Mouse (Mus musculus) ovary, adult 18-20 months (tissue): ENCODE results near the gene Prrc2a.

Experiments
- DNase-seq: peaks from one replicate; pipeline ENCODE4 v3.0.0; 2022; ENCODE audit warnings: low spot score, mixed read lengths

The Prrc2a gene

DNA sequence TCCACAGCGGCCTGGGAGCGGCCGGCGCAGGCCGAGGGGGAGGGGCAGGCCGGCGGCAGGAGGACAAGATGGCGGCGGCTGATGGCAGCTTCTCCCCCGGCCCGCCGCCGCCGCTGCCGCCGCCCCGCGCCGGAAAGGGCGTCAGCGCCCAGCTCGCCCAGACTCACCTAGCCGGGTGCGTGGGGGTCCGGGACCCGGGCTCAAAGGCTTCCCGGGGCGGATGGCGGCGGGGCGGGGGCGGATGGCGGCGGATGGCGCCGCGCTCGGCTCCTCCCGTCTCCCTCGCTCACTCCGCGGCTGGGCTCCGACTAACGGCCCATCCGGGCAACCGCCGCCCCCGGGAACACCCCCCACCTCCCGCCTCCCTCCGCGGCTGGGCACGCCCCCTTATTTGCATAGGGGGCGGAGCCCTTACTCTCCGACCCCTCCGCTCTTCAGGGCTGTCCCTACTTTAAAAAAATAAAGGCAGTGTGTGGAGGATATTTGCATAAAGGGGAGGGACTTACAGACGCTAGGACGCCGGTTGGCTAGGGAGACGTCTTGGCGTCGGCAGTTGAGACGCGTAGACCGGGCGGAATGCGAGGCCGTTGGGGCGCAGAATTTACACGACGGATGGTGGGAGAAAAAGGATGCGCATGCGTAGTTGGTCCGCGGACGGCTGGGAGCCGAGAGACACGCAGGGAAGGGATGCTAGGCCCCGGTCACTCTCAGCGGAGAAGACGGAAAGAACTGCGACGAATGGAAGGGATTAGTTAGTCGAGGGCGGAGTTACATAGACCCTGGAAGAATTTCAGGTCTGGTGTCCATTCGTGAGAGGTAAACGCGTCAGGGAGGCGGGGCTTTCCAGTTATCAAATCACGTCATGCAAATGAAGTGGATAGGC is at the start of gene Prrc2a:
Gene Prrc2a, minus strand, starts transcription at position 330 of the 883 bp plus-strand sequence.
- peak; percentile 98 for DNase-seq

DNA sequence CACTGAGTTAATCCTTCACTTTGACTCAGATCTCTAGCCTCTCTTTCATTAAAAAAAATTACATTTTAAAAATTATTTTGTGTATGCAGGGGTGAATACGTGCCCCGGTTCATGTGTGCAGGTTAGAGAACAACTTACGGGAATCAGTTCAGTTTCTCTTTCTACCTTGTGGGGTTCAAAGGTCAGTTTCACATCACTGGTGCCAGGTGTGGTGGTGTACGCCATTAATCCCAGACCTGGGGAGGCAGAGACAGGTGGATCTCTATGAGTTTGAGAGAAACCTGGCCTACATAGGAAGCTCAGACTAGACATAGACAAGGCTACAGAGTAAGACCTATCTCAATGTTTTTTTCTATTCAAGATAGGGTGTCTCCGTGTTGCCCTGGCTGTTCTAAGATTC is 48.4 kb upstream of the Prrc2a start:
- DNase-seq, result no peak

DNA sequence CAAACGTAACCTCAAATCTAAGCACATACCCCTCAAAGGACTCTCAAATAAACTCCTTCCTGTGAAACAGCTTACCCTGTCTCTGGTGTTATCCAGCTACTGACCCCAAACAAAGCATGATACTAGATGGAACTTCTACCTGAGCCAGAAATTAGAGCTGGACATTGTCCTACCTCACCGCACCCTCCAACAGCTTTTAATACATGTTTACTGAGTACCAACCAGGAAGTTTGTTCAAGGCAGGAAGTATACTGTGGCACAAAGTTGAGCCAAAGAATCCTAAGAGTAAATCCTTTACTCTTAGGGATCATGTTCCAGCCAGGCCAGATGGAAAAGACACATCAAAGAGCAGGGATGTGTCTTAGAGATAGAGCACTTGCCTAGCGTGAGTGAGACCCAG is 45.9 kb upstream of the Prrc2a start:
- DNase-seq, result no peak

DNA sequence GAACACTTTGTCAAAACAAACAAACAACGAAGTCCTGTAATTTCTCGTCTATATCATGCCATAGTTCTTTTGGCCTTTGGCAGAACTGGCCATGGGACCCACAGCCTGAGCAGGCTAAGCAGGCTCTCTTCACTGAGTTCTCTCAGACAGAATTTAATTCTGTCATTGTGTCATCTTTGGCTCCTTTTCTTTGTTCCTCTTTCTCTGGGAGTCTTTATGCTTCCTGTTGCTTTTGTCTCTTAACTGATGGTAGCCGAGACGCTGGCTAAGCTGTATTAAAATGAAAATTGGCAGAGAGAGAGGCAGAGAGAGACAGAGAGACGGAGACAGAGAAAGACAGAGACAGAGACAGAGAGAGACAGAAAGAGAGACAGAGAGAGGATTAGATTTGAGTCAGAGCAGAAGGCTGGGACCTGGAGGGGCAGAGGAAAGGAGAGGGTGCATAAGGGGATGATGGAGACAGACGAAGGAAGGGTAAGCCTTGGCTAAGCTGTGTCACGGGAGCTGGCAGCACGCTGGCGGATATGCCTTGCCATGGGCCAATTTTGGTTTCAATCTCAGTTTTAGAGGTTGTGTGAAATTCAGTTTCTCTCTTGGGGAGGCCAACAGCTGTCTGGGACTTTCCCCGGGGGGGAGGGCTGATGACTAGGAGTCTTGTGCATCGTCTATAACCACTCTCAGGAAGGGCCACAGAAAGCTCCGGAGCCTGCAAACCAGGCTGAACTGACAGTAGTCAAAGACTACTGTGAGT is 45.3 kb upstream of the Prrc2a start:
- DNase-seq, result no peak

DNA sequence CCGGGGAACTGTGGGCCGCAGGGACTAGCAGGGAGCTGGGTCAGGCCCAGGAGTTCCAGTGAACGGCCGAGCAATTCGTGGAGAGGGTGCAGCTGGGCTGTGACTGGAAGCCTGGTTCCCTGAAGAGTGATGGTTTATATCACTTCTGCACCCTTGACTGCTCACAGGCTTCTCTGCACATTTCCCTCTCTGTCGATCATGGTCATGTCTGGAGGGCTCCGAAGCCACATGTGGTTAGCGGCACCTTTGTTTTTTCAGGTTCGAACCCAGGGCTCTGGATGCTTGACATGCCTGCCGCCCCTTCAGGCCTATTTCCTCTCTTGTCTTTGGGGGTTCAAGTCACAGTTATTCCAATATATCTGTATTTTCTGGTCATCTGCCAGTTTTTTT is 40.7 kb upstream of the Prrc2a start:
- DNase-seq, result no peak

DNA sequence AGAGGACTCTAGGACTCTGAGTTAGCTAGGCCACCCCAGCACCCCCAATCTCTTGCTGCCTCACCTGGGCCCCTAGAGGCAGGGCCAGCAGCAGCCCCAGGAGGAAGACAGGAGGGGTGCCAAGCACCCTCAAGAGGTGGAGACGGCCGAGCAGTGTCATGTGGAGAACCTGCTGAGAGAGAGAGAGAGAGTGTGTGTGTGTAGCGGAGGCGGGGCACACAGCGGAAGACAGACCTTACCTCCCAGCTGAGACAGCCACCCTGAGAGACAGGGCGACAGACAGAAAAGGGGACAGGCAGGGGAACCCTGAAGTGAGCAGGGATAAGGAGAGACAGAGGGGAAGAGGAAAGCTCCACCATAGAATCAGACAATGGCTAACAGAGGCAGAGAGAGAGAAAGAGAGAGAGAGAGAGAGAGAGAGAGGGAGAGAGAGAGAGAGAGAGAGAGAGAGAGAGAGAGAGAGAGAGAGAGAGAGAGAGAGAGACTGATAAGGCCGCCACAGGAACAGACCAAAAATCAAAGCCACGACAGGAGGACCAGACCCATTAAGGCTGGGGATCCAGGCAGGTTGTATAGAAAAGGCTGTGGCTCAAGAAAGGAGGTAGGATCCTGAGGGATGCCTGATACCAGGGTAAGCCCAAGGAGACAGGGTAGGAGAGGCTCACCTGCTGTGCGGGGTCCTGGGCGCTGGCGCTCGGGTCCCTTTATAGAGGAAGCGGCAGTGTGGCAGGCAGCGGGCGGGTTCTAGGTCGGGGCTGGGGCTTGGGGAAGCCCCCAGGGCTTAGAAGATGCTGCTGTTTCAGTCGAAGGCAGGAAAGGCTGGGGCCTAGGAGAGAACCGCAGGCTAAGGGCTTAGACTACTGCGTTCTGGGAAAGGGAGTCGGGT is 40.0 kb upstream of the Prrc2a start, which contains the start of gene Lta:
Gene Lta, minus strand, starts transcription at position 858 of the 886 bp plus-strand sequence.
- DNase-seq, result no peak

DNA sequence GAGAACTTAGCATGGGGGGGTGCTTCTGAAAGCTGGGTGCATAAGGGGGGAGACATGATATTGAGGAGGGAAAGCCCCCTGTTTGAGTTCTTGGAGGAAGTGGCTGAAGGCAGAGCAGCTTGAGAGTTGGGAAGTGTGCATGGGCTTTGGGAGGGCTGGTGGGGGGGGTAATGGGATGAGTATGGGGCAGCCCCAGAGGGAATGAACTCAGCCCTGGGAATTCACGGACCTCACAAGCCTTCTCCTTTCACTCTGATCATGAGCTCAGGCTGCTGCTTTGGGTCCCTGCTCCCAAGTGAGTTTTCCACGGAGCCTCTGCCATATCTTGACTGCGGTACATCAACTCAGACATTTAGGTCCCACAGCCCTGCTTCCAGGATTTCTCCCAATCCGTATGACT is 37.7 kb upstream of the Prrc2a start:
- no peak for DNase-seq

DNA sequence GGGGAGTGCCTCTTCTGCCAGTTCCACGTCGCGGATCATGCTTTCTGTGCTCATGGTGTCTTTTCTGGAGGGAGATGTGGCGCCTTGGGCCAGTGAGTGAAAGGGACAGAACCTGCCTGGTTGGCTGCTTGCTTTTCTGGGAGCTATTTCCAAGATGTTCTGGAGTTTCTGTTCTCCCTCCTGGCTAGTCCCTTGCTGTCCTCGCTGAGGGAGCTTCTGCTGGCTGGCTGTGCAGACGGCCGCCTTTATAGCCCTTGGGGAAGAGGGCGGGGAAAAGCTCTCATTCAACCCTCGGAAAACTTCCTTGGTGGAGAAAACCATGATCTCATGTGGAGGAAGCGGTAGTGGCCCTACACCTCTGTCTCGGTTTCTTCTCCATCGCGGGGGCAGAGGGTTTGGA is 37.1 kb upstream of the Prrc2a start, which contains the start of gene Tnf:
Gene Tnf, minus strand, starts transcription at position 221 of the 400 bp plus-strand sequence.
- DNase-seq, result no peak

DNA sequence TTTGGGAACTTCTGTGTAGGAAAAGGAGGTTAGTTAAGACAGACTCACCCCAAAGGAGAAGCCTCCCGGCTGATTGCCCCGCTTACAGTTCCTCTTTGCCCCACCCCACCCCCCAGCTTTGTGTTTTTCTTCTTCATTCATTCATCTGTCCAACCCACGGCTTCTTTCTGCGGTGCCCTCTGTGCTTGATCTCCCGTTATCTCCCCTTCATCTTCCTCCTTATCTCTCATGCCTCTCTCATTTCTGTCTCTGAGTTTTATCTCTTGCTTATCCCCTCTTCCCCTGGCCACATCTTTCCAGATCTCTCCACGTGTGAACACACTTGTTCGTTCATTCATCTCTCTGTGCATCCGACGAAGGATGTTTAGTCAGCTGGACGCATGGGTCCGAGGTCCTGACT is 36.4 kb upstream of the Prrc2a start:
- no peak for DNase-seq

DNA sequence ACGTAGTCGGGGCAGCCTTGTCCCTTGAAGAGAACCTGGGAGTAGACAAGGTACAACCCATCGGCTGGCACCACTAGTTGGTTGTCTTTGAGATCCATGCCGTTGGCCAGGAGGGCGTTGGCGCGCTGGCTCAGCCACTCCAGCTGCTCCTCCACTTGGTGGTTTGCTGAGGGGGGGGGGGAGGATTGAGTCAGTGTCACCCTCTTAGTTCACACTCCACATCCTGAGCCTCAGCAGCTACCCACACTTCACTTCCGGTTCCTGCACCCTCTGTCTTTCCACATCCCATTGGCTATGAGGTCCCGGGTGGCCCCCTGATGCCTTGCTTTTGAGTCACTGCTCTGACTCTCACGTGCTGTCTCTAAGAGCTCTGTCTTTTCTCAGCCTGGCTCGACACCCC is 35.7 kb upstream of the Prrc2a start:
- DNase-seq, result no peak

DNA sequence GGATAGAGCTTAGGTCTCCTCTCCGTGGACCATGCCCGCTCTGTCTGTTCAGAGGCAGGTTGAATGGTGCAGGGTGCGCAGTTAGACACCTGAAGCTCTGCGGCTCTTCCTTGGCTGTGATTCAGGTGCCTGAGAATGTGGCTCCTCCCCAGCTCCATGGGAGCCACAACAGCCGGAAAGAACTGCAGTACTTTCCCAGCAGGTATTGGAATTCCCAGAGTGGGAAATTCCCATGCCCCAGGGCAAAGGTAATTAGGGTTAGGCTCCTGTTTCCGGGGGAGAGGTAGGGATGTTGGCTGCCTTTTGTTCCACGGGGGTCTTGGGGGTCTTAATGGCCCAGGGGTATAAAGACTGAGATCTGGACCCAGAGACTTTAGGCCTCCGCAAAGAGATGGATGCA is 34.2 kb upstream of the Prrc2a start:
- DNase-seq, result no peak

DNA sequence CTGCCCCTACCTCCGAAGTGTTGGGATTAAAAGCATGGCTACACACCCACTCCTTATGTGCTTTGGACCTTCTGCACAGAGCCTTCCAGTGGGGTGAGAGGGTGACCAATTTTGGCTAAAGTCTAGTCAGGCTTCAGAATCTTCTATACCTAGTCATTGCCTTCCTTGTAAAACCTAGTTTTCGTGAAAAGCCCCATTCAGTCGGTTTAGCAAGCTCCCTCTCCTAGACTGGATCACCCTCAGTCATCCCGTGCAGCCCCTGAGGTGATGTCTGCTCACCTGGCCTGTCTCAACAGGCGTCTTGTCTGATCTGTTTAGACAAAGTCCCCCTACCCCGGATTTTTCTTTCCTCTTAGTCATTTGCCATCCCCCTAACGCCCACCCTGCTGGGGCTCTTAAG is 33.3 kb upstream of the Prrc2a start:
- DNase-seq, result no peak

DNA sequence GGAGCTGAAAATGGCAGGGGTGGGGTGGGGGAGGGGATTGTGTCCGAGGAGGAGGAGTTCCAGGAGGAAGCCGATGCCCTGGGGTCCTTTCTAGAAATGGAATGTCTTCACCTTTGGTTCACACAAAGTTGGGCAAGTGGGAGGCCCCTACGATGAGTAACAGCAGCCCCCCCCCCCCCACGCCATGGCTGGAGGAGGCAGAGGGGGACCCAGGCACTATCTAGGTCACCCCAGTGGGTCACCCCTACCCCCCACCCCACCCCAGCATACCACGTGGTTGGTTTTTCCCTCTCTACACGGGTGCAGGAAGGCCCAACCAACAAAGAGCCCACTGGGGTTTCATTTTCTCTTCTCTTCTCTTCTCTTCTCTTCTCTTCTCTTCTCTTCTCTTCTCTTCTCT is 32.4 kb upstream of the Prrc2a start:
- no peak for DNase-seq

DNA sequence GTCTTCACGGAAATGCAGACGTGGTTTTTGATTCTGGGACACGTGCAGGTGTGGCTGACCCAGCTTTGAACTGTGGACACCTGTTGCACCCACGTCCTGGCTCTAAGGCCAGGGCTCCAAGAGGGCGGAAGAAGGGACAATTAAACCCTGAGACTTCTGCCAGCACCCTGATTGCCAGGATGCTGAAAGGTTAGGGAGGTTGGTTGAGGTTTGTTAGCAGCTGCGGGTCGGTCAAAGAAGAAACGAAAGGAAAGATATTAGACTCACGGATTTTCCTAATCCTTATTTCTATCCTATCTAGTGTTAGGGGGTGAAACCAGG is 31.6 kb upstream of the Prrc2a start:
- DNase-seq, result no peak

DNA sequence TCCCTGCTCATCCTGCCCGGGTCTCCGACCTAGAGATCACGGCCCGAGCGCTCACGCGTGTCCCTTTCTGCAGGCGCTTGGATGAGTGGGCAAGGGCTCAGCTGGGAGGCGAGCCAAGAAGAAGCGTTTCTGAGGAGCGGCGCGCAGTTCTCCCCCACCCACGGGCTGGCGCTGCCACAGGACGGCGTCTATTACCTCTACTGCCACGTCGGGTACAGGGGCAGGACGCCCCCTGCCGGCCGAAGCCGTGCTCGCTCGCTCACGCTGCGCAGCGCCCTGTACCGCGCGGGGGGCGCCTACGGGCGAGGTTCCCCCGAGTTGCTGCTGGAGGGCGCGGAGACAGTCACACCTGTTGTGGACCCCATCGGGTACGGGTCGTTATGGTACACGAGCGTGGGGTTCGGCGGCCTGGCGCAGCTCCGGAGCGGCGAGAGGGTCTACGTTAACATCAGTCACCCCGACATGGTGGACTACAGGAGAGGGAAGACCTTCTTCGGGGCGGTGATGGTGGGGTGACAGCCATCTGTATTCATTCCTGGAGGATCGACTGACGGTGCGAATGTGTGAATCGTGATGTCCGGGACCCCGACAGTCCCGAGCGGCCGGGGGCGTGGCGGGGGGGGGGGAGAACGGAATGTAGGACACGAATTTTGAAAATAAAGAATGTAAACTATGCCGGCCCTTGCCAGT is 31.1 kb upstream of the Prrc2a start:
- DNase-seq, result peak; percentile 57

DNA sequence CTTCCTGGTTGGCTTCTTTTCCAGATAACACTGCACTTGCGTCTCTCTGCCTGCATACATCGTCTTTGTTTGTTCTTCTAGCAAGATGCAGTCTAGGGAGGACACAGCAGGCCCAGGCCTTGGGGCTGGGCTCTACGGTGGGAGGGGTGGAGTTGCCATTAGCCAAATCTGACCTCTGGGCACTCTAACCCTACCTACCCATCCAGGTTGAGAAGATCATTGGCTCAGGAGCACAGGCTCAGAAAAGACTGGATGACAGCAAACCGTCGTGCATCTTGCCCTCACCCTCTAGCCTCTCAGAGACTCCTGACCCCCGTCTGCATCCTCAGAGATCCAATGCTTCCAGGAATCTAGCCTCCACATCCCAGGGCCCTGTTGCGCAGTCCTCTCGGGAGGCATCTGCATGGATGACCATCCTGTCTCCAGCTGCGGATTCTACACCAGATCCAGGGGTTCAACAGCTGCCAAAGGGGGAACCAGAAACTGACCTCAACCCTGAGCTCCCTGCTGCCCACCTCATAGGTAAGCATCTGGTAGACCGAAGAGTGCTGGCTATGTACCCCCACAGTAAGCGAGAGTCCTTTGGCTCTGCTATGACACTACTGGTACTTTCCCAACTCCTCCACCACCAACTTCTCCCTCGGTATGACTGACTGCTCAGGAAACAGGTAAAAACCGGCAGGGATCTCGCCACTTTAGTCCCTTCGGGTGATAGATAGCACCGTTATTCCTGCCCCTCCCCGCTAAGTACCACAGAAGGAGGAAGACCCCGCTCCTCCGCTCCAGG is 30.3 kb upstream of the Prrc2a start:
- DNase-seq, result no peak

DNA sequence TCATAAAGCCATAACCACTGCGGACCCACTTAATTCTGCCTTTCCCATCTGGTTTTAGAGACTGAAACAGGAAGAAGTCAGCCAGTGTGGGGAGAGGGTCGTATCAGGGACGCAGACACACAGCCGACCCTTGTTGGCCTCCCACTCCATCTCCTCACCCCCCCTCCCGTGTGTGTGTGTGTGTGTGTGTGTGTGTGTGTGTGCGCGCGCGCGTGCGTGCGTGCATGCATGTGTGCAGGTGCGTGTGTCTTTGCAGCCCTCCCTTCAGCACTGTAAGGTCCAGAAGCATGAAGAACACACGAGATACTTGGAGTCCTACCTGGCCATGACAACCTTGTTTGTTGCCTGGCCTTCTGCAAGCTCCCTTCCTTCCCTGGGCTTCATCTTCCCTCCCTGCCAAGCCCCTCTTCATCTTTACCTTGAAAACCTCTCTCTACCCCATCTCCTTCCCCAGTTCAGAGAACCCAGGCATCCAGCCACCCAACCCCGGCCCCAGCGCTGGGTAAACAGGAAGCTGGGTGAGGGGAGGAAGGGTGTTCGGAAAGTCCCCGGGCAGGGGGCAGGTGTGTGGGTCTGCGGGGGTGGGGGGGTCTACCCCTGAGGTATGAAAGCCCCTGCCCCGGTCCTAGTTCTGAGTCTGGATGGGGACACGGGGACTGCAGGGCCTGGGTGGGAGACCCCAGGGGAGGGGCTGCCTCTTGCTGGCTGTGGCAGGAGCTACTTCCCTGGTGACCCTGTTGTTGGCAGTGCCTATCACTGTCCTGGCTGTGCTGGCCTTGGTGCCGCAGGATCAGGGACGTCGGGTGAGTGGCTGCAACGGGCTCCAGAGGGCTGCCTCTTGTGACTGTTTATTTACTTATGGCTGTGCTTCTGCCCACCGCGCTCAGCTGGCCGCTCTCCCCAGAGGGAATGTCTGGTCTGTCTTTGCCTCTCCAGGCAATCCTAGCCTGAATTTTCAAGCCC is 29.5 kb upstream of the Prrc2a start, which contains the start of gene Ltb:
Gene Ltb, plus strand, starts transcription at position 559 of the 963 bp plus-strand sequence.
- no peak for DNase-seq

DNA sequence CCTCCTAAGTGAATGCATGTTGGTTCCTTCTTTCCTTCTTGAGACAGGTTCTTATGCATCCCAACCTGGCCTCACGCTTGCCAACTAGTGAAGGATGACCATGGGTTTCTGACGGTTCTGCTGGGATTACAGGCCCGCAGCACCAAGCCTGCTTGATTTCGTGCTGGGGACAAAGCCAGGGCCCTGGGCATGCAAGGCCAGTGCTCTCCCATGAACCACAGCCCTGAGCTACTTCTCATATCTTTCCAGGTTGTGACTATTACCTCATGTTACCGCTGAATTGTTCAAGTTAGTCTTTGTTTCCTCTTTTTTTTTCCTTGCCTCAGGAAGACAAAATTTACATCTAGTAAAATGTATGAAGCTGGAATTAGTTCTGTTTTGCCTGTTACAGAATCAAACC is 28.2 kb upstream of the Prrc2a start:
- DNase-seq, result no peak

DNA sequence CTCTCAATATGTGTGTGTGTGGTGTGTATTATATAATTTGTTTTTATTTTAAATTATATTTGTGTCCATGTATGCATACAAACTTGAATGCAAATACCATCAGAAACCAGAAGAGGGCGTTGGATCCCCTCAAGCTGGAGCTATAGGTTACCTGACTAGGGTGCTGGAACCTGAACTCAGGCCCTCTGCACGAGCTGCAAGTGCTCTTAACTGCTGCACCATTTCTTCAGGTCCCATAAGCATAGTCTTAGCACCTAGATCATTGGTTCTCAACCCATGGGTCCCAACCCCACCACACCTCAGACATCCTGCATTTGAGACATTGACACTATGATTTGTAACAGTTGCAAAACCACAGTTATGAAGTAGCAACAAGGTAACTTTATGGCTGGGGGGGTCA is 27.0 kb upstream of the Prrc2a start:
- DNase-seq, result no peak

DNA sequence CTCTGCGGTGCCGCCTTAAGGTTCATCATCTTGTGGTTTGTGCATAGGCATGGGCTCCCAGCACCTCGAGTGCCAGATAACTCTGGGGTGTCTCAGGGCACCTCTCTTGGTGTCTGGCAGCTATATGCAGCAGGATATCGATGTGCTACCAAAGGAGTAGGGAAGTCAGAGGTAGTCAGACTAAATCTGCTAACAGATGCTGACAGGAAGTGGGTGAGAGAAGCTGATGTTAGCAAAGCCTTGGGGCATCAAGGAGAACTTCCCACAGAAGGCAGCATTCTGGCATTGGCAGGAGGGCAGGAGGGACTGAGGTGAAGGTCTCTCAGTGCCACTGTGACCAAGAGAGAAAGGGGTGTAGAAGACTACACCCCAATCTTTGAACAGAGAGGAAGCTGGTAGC is 25.4 kb upstream of the Prrc2a start:
- DNase-seq, result no peak
